Mouse (Mus musculus): ENCODE measurements at regions not wholly inside any gene's neighbourhood (a gene's known extent, or its start where the extent isn't known, plus 50 kb on each side); places are given as distances from the start of the nearest gene placed in this dataset.

DNA sequence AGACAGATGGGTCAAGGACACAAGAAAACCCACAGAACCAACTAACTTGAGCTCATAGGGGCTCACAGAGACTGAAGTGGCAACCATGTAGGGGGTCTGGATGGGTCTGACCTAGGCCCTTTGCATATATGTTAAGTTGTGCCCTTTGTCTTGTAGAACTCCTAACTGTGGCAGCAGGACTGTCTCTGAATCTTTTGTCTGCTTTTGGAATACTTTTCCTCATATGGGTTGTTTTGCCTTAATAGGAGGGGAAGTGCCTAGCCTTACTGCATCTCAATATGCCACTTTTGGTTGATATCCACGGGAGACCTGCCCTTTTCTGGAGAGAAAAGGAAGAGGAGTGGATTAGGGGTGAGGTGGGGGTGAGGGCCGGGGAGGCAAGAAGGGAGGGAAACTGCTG lies 389.4 kb upstream of the Xylt1 start:
- no peak overlapping the region for H3K27ac ChIP-seq
- no peak for DNase-seq (ENCODE audit: low spot score in 2 of 2)
- no peak overlapping the region for H3K4me3 ChIP-seq
- TF ChIP-seq CTCF (conservative IDR thresholded peaks at IDR 0.05): no peak

DNA sequence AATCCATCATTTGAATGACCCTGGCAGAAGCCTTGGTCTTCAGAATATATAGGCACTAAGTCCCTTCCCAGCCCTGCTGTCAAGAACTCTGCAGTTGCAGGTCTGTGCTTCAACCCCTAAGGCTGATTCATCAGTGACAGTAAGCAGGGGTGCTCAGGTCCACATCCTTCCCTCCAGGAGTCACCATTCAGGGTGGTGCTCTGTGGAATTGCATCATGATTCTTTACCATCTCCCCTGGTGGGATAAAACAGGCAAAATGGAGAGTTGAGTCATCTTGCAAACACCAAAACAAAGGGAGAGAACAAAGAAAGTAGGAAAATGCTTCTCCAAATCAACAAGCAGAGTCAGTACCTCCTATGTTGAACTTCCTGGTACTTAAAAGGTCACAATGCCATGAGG lies 388.6 kb upstream of the Xylt1 start:
- no peak overlapping the region for H3K4me3 ChIP-seq
- no peak for DNase-seq (ENCODE audit: low spot score in 2 of 2)
- no peak overlapping the region for H3K27ac ChIP-seq
- TF ChIP-seq CTCF (conservative IDR thresholded peaks at IDR 0.05): no peak

DNA sequence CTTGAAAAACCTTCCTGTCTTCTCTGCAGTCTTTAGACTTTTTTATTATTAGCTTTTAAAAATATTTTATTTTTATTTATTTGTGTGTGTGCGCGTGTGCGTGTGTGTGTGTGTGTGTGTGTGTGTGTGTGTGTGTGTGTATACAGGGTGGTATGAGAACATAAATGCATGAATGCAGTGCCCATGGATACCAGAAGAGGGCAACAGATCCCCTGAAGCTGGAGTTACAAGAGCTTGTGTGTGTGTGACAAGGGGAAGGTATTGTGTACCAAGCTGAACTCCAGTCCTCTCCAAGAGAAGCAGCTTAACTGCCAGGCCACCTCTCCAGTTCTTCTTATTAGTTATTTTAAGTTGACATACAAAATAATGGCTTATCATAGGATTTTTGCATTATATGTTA lies 385.0 kb upstream of the Xylt1 start:
- Histone ChIP-seq H3K4me3 (no peak overlapping the region), H3K27ac (no peak overlapping the region)
- TF ChIP-seq CTCF (conservative IDR thresholded peaks at IDR 0.05): peak; percentile 35
- DNase-seq (ENCODE audit: low spot score in 2 of 2): no peak

DNA sequence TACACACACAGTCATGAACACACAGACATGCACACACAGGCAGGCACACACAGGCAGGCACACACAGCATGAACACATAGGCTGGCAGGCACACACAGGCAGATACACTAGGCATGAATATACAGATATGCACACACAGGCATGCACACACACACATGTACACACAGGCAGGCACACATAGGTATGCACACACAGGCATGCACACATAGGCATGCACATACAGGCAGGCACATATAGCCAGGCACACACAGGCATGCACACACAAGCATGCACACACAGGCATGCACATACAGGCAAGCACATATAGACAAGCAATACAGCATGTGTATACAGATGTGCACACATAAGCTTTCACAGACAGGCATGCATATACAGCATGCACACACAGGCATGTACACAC lies 377.6 kb upstream of the Xylt1 start:
- no peak for TF ChIP-seq CTCF (conservative IDR thresholded peaks at IDR 0.05)
- no peak overlapping the region for H3K4me3 ChIP-seq
- H3K27ac ChIP-seq: no peak overlapping the region
- no peak for DNase-seq (ENCODE audit: low spot score in 2 of 2)

DNA sequence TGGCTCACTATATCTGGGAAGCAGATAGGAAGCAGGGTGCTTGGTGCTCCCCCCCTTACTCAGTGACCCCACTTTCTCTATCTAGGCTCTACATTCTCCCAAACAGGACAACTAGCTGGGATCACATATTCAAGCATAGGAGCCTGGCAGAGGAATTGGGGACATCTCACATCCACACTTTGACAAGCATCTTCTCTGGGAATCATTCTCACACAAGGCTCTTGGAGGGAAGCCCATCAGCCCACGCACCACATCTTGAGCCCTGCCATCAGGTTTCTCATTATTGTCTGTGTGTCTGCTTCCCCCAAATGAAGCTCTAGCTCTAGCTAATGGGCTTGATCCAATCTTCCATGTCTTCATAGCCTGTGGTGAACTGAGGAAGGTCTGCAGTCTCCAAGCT lies 362.4 kb upstream of the Xylt1 start:
- H3K4me3 ChIP-seq: no peak overlapping the region
- no peak for TF ChIP-seq CTCF (conservative IDR thresholded peaks at IDR 0.05)
- peak; percentile 68 to 69 for DNase-seq (ENCODE audit: low spot score in 2 of 2)
- no peak overlapping the region for H3K27ac ChIP-seq

DNA sequence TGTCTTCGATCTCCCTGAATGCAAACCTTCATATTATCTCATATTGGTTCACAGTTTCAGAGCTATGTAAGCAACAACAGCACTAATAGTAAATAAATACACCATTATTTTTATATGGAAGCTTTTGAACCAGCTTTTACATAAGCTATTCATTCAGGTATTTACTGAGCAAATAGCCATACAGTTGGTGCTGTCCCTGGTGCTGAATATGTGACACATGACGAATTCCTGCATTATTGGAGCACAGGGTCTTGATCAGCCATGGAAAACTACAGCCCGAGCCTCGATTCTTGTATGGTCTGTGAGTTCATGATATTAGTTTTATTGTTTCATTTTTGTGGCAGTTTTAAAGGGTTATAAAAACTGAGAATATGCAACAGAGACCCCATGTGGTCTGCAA lies 359.1 kb upstream of the Xylt1 start:
- DNase-seq (ENCODE audit: low spot score in 2 of 2): no peak
- Histone ChIP-seq H3K27ac (no peak overlapping the region), H3K4me3 (no peak overlapping the region)
- no peak for TF ChIP-seq CTCF (conservative IDR thresholded peaks at IDR 0.05)

DNA sequence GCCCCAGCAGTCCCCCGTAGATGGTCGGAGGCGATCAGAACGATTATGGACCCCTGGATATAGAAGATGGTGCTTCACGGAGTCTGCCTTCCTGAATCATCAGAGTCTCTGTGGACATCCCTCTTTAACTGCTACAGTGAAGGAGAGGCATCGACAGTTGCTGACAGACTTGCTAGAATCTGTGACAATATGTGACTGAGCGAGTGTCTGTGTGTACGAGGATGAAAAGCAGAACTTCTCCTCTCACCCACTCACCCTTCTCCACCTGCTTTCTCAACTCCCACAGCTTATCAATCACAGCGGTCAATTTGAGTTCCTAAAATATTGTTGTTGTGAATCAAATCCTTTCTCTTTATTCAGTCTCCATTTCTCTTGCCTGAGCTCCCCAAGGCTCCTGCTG lies 335.9 kb upstream of the Xylt1 start:
- H3K27ac ChIP-seq: peak overlapping the region; percentile 80
- no peak overlapping the region for H3K4me3 ChIP-seq
- DNase-seq (ENCODE audit: low spot score in 2 of 2): peak; percentile 34 to 74
- no peak for TF ChIP-seq CTCF (conservative IDR thresholded peaks at IDR 0.05)

DNA sequence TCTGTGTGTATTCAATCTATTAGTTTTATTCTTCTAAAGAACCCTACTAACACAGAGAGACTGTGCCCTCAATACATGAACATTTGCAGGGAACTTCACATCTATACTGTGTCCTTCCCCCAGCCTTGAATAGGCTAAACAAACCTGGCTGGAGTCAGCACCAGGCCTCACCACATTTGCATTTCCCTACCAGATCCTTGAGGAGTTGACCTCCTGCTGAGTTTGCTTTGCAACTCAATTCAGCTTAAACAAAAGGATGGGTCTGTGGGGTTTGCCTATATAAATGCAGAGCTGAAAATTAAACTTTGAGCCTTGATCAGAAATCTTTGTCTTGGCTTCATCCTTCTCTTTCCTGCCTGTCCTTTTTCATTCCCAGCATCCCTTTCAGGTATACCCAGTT lies 331.5 kb upstream of the Xylt1 start:
- no peak for TF ChIP-seq CTCF (conservative IDR thresholded peaks at IDR 0.05)

DNA sequence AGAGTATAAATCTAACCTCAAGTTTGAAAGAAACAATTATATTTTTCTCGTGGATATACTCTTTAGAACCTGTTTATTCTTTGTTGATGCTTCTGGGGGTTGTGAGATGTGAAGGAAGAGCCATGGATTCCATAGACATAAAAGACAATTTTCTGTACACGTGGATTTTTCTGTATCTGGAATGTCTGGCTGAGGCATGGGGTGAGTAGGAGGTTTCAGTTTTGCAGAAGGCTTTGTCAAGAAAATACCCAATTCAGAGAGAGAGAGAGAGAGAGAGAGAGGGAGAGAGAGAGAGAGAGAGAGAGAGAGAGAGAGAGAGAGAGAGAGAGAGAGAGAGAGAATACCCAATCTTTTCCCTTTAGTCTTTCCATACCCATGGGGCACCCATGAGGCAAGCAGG lies 315.0 kb upstream of the Xylt1 start:
- TF ChIP-seq CTCF (conservative IDR thresholded peaks at IDR 0.05): no peak
- DNase-seq (ENCODE audit: low spot score in 2 of 2): no peak
- Histone ChIP-seq H3K27ac (peak overlapping the region; percentile 46; the same call in 1 of the 2 replicates), H3K4me3 (no peak overlapping the region)

More for the DNA sequence above, 331.5 kb upstream of the Xylt1 start:
- H3K4me3 ChIP-seq: no peak overlapping the region
- no peak overlapping the region for H3K27ac ChIP-seq
- no peak for DNase-seq (ENCODE audit: low spot score in 2 of 2)

DNA sequence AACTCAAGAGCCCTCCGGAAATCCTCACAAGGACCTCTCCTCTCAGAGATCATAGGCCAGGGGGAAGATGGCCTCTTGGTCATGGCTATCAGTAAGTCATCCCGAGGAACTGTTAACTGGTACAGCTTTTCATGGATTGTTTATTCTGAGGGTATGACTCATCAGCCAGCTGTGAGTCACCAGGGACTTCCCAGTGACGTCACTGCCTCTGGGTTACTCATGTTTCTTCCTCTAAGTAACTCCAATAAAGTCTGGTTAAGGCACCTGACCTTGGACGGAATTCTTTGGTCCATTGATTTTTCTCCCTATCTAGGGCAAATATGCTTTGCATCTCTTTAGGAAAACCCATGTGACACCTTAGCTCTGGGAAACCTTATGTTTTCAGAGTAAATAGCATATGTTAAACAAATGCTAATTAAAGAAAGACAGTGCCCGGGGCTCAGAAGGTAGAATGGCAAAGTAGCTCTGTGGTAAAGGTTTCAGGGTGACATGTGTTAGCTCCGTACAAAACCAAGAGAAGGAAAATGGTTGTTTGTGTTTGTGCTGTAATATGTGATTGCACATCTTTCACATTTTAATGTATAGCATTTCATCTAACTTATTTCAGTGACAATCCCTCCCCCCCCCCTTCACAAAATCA lies 289.7 kb upstream of the Xylt1 start:
- no peak overlapping the region for H3K4me3 ChIP-seq
- no peak for DNase-seq (ENCODE audit: low spot score in 2 of 2)
- no peak overlapping the region for H3K27ac ChIP-seq
- no peak for TF ChIP-seq CTCF (conservative IDR thresholded peaks at IDR 0.05)

DNA sequence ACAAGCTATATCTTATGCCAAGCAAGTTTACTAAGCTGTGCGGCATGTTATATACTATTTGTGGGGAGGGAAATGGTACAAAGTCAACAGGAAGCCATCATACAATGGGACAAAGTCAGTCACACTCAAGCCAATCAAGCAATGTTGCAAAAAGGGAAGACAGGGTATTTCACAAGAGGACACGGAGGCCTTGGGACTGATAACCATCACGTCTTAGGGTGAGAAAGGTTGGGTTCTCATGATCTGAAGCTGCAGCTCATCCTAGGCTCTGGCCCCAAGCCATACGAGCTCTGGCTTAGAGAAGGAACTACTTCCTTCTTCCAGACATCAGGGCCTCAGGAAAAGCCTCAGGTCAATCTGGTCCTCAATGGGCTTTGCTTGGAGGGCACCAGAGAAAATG lies 287.9 kb upstream of the Xylt1 start:
- no peak for TF ChIP-seq CTCF (conservative IDR thresholded peaks at IDR 0.05)
- DNase-seq (ENCODE audit: low spot score in 2 of 2): no peak

DNA sequence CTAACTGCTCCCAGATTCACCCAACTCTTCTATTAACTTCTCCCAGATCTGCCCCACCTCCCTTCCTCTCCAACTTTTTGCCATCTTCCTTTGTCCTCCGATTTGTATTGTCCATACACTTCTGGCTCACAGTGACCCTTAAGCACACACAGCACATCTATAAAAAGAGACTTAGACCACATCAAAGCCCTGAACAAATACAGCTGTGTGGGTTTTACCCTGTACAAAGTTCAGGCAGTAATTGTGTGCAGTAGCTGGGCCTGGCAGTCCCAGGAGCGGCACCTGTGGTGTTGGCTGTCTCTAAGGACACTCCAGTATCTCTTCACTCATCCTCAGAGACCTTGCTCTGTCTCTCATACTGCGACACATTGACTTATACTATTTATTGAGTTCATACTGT lies 283.2 kb upstream of the Xylt1 start:
- Histone ChIP-seq H3K27ac (no peak overlapping the region), H3K4me3 (no peak overlapping the region)
- DNase-seq (ENCODE audit: low spot score in 2 of 2): no peak
- TF ChIP-seq CTCF (conservative IDR thresholded peaks at IDR 0.05): no peak

More for the DNA sequence above, 287.9 kb upstream of the Xylt1 start:
- no peak overlapping the region for H3K4me3 ChIP-seq
- H3K27ac ChIP-seq: no peak overlapping the region

DNA sequence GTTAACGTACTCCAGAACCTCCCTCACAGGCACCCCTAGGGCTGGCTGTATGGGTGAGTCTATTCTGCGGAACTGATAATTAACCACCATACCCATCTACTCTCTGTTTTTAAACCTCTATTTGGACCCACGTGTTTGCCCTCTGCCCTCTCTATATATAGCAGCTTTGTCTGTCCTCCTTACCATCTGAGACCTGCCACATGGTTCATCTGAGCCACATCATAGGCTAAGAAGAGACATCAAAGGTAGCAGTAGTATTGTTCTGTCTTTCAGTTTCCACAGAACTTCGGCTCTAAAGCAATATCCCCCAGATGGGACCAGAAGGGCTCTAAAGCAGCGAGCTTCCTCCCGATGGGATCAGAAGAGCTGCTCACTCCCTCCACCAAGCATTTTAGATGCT lies 281.7 kb upstream of the Xylt1 start:
- H3K27ac ChIP-seq: no peak overlapping the region
- no peak overlapping the region for H3K4me3 ChIP-seq
- DNase-seq (ENCODE audit: low spot score in 2 of 2): no peak
- TF ChIP-seq CTCF (conservative IDR thresholded peaks at IDR 0.05): no peak

DNA sequence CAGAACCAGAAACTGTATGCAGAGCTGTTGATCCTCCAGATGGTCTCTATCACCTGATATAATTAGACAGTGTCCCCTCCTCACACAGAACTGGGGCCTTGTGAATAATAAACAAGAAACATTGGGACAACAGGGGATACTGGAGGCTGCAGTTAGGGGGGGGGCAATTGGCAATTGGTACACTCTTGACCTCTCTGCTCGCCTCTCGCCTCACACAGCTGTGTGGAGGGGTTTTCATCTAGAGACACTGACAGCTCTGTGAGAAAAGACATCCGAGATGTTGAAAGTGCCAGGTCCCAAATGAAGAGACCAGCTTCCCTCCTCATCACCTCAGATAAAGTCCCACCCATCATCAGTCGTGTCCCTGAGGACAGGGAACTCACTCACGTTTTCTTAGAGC lies 277.7 kb upstream of the Xylt1 start:
- Histone ChIP-seq H3K4me3 (no peak overlapping the region), H3K27ac (no peak overlapping the region)
- no peak for DNase-seq (ENCODE audit: low spot score in 2 of 2)
- TF ChIP-seq CTCF (conservative IDR thresholded peaks at IDR 0.05): no peak

All from layer of hippocampus, adult 2 months (tissue).